Mouse (Mus musculus) midbrain, embryonic 10.5 days (tissue): Measurements from ENCODE around the gene Fbxo47. TPM values are rescaled to one million over a fixed set of nuclear protein-coding genes. Genes with fewer than 3 reads are reported as not detected.
A peak's percentile ranks its signal among the peaks of the same experiment; 100 is the strongest.

Experiments used
- DNase-seq: peaks from one replicate; pipeline ENCODE4 v3.0.0-alpha.2; 2017; ENCODE audit warnings: low spot score
- H3K27ac ChIP-seq: fragments of 300-500 bp; sonication (generic); replicated peaks from 2 replicates; pipeline ENCODE4 v1.5.1; 2016; ENCODE audit warnings: mild to moderate bottlenecking
- H3K27me3 ChIP-seq: fragments of 300-500 bp; sonication (generic); 2 replicates; pipeline ENCODE4 v1.6.1; 2016; ENCODE audit warnings: low read depth, mild to moderate bottlenecking; ENCODE audit not compliant: poor library complexity, severe bottlenecking
- H3K36me3 ChIP-seq: fragments of 300-500 bp; sonication (generic); 2 replicates; pipeline ENCODE4 v1.6.1; 2016; ENCODE audit warnings: mild to moderate bottlenecking, moderate library complexity
- H3K4me1 ChIP-seq: fragments of 300-500 bp; sonication (generic); 2 replicates; pipeline ENCODE4 v1.6.1; 2016
- H3K4me3 ChIP-seq: fragments of 300-500 bp; sonication (generic); 2 replicates; pipeline ENCODE4 v1.5.1; 2016; ENCODE audit warnings: mild to moderate bottlenecking, moderate library complexity
- H3K9me3 ChIP-seq: fragments of 300-500 bp; sonication (generic); replicated peaks from 2 replicates; pipeline ENCODE4 v1.6.1; 2016; ENCODE audit warnings: mild to moderate bottlenecking
- WGBS: fragments of 180-500 bp; shearing (Covaris S2); methylation state at CpG from one replicate; pipeline ENCODE4 v1.1.7; 2016; 5-methylcytosine and 5-hydroxymethylcytosine counted together
- polyA plus RNA-seq: library from polyadenylated mRNA; unstranded; fragments of >200 nt; fragmentation: Nextera tagmentation; extraction: Ambion mirVana; gene quantifications from 2 replicates; pipeline ENCODE4 v1.2.1, GENCODE M21; 2016

Fbxo47 gene
- polyA plus RNA-seq, 1 experiment from 2014 or later, result 0.38 TPM

GRCm38 (mm10) chr11:97815736-97816135 is 68.2 kb downstream of the Fbxo47 start:
- peak overlapping the region; percentile 14 for H3K27ac ChIP-seq
- H3K4me1 ChIP-seq, result peaks cover 98% of the 10 kb centered on the region
- DNase-seq, result no peak
- no peak overlapping the region for H3K4me3 ChIP-seq
- H3K36me3 ChIP-seq, result peaks cover 36% of the 10 kb centered on the region
- no peaks in the 10 kb centered on the region for H3K9me3 ChIP-seq
- 78% methylated on average over 11 of the region's 11 CpGs for WGBS
- H3K27me3 ChIP-seq, result 0 out of 2 replicates have a peak, but pooled peaks cover 6% of the 10 kb centered on the region

GRCm38 (mm10) chr11:97813746-97814515 is 70.0 kb downstream of the Fbxo47 start:
- no peak for DNase-seq
- 0 out of 2 replicates have a peak, but pooled peaks cover 6% of the 10 kb centered on the region for H3K27me3 ChIP-seq
- H3K27ac ChIP-seq, result peak overlapping the region; percentile 90
- peaks cover 99% of the 10 kb centered on the region for H3K4me1 ChIP-seq
- 0 out of 2 replicates have a peak overlapping the region, but pooled peaks have one; percentile 9 for H3K4me3 ChIP-seq
- H3K9me3 ChIP-seq, result no peaks in the 10 kb centered on the region
- peaks cover 40% of the 10 kb centered on the region for H3K36me3 ChIP-seq
- WGBS, result 80% methylated on average over 17 of the region's 17 CpGs

- peaks cover 49% of the 10 kb centered on the region for H3K36me3 ChIP-seq
Observed at GRCm38 (mm10) chr11:97813085-97813484, 70.9 kb downstream of the Fbxo47 start.

GRCm38 (mm10) chr11:97812491-97812921 is 71.4 kb downstream of the Fbxo47 start:
- Histone ChIP-seq H3K4me1 (peaks cover 99% of the 10 kb centered on the region), H3K4me3 (peak overlapping the region; percentile 42), H3K27me3 (0 out of 2 replicates have a peak, but pooled peaks cover 6% of the 10 kb centered on the region), H3K36me3 (peaks cover 55% of the 10 kb centered on the region), H3K9me3 (no peaks in the 10 kb centered on the region), H3K27ac (peak overlapping the region; percentile 90)
- DNase-seq, result peak; percentile 76
- 27% methylated on average over 3 of the region's 3 CpGs for WGBS

More at GRCm38 (mm10) chr11:97813085-97813484, 70.9 kb downstream of the Fbxo47 start:
- Histone ChIP-seq H3K27ac (peak overlapping the region; percentile 90), H3K4me1 (peaks cover 99% of the 10 kb centered on the region), H3K27me3 (0 out of 2 replicates have a peak, but pooled peaks cover 6% of the 10 kb centered on the region), H3K4me3 (peak overlapping the region; percentile 42), H3K9me3 (no peaks in the 10 kb centered on the region)
- WGBS, result 50% methylated on average over 7 of the region's 7 CpGs
- no peak for DNase-seq

- H3K36me3 ChIP-seq, result peaks cover 60% of the 10 kb centered on the region
- H3K4me3 ChIP-seq, result peak overlapping the region; percentile 42
- peak overlapping the region; percentile 90 for H3K27ac ChIP-seq
- DNase-seq, result no peak
- WGBS, result 33% methylated on average over 12 of the region's 13 CpGs
- H3K9me3 ChIP-seq, result no peaks in the 10 kb centered on the region
- 0 out of 2 replicates have a peak, but pooled peaks cover 6% of the 10 kb centered on the region for H3K27me3 ChIP-seq
- peaks cover 98% of the 10 kb centered on the region for H3K4me1 ChIP-seq
Observed at GRCm38 (mm10) chr11:97811569-97812362, 72.2 kb downstream of the Fbxo47 start.

GRCm38 (mm10) chr11:97810970-97811369 is 73.0 kb downstream of the Fbxo47 start:
- Histone ChIP-seq H3K9me3 (no peaks in the 10 kb centered on the region), H3K27ac (peak overlapping the region; percentile 90), H3K36me3 (peaks cover 52% of the 10 kb centered on the region), H3K27me3 (0 out of 2 replicates have a peak, but pooled peaks cover 6% of the 10 kb centered on the region), H3K4me1 (peaks cover 98% of the 10 kb centered on the region), H3K4me3 (no peak overlapping the region)
- DNase-seq, result no peak
- WGBS, result 17% methylated on average over 3 of the region's 3 CpGs

- H3K27me3 ChIP-seq, result 0 out of 2 replicates have a peak, but pooled peaks cover under 1% of the 10 kb centered on the region
- H3K4me3 ChIP-seq, result no peak overlapping the region; the same call in 1 of the 2 replicates
- 75% methylated on average over 7 of the region's 7 CpGs for WGBS
- H3K9me3 ChIP-seq, result no peaks in the 10 kb centered on the region
- DNase-seq, result no peak
- peak overlapping the region; percentile 42; the same call in 1 of the 2 replicates for H3K27ac ChIP-seq
- peaks cover 98% of the 10 kb centered on the region for H3K4me1 ChIP-seq
- peaks cover 46% of the 10 kb centered on the region for H3K36me3 ChIP-seq
Observed at GRCm38 (mm10) chr11:97810356-97810755, 73.6 kb downstream of the Fbxo47 start.

- no peaks in the 10 kb centered on the region for H3K9me3 ChIP-seq
- H3K4me3 ChIP-seq, result no peak overlapping the region
- H3K36me3 ChIP-seq, result peaks cover 45% of the 10 kb centered on the region
- peak overlapping the region; percentile 77 for H3K27ac ChIP-seq
- no peaks in the 10 kb centered on the region for H3K27me3 ChIP-seq
- H3K4me1 ChIP-seq, result peaks cover 98% of the 10 kb centered on the region
- WGBS, result 82% methylated on average over 7 of the region's 7 CpGs
- DNase-seq, result no peak
Observed at GRCm38 (mm10) chr11:97809235-97810121, 74.5 kb downstream of the Fbxo47 start.

- no peak for DNase-seq
- Histone ChIP-seq H3K36me3 (peaks cover 39% of the 10 kb centered on the region), H3K27ac (peak overlapping the region; percentile 77), H3K9me3 (no peaks in the 10 kb centered on the region), H3K4me1 (peaks cover 98% of the 10 kb centered on the region), H3K4me3 (no peak overlapping the region), H3K27me3 (no peaks in the 10 kb centered on the region)
- 45% methylated on average over 5 of the region's 5 CpGs for WGBS
Observed at GRCm38 (mm10) chr11:97808621-97809234, 75.2 kb downstream of the Fbxo47 start.

- peaks cover 39% of the 10 kb centered on the region for H3K36me3 ChIP-seq
- no peaks in the 10 kb centered on the region for H3K27me3 ChIP-seq
- WGBS, result 65% methylated on average over 2 of the region's 2 CpGs
- H3K27ac ChIP-seq, result peak overlapping the region; percentile 77
- 0 out of 2 replicates have a peak overlapping the region, but pooled peaks have one; percentile 8 for H3K4me3 ChIP-seq
- no peaks in the 10 kb centered on the region for H3K9me3 ChIP-seq
- peaks cover 93% of the 10 kb centered on the region for H3K4me1 ChIP-seq
- no peak for DNase-seq
Observed at GRCm38 (mm10) chr11:97808093-97808492, 75.9 kb downstream of the Fbxo47 start.

- no peaks in the 10 kb centered on the region for H3K27me3 ChIP-seq
- H3K4me1 ChIP-seq, result peaks cover 91% of the 10 kb centered on the region
- H3K36me3 ChIP-seq, result peaks cover 39% of the 10 kb centered on the region
- H3K4me3 ChIP-seq, result no peak overlapping the region
- 59% methylated on average over 6 of the region's 6 CpGs for WGBS
- peak overlapping the region; percentile 77; the same call in 1 of the 2 replicates for H3K27ac ChIP-seq
- DNase-seq, result no peak
- H3K9me3 ChIP-seq, result no peaks in the 10 kb centered on the region
Observed at GRCm38 (mm10) chr11:97807626-97808025, 76.3 kb downstream of the Fbxo47 start.
